ENCODE assay signal across 8 mouse cellular contexts in the genomic region with DNA sequence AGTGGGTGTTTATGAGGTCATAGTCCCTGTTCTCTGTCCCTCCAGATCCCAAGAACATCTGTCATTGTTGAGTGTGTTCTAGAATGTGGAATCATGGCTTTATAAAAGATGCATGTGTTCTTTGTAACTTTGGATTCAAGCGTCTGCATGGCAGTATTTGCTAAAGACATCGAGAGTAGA. TPM values are rescaled to one million over a fixed set of nuclear protein-coding genes. Genes with fewer than 3 reads are reported as not detected.
DNase-seq lines count a peak whose midpoint lies in the region; TF ChIP-seq lines count a peak whose summit lies in the region.

A gene (plus strand): TSS at position 81 of the 180 bp plus-strand sequence.

- no peaks in the 10 kb centered on the region for H3K9me3 ChIP-seq in midbrain, embryonic 10.5 days (replicated peaks)

- TF ChIP-seq POLR2A in heart, adult 2 months (IDR thresholded peaks at IDR 0.05; ENCODE audit: insufficient read depth, low read depth, low read length): no peak

- no peak for TF ChIP-seq EP300 in heart, adult 2 months (IDR thresholded peaks at IDR 0.05; ENCODE audit: insufficient read depth, low read depth, low read length)

- H3K9ac ChIP-seq in heart, adult 2 months (ENCODE audit: low read depth, low read length): peak within 1 kb of the TSS; percentile 91

- H3K27ac ChIP-seq in heart, adult 2 months: peak within 1 kb of the TSS; percentile 92
- peak within 1 kb of the TSS; percentile 84 for H3K27ac ChIP-seq in brown adipose tissue, adult 24 weeks (replicated peaks; ENCODE audit: low read depth, low read length)
- H3K27ac ChIP-seq in midbrain, embryonic 10.5 days (replicated peaks): peak within 1 kb of the TSS; percentile 83

- H3K4me3 ChIP-seq in heart, adult 2 months: peak within 1 kb of the TSS; percentile 83
- H3K4me3 ChIP-seq in brown adipose tissue, adult 24 weeks (ENCODE audit: insufficient read depth, low read depth, low read length): peak within 1 kb of the TSS; percentile 79
- H3K4me3 ChIP-seq in midbrain, embryonic 10.5 days: peak within 1 kb of the TSS; percentile 84

- H3K4me1 ChIP-seq in heart, adult 2 months (ENCODE audit: control insufficient read depth, insufficient read depth, low read length): peaks cover 12% of the 10 kb centered on the region
- no peaks in the 10 kb centered on the region for H3K4me1 ChIP-seq in brown adipose tissue, adult 24 weeks (ENCODE audit: control insufficient read depth, insufficient read depth, insufficient read length, low read length)
- H3K4me1 ChIP-seq in midbrain, embryonic 10.5 days: peaks cover 21% of the 10 kb centered on the region

- TF ChIP-seq CTCF in heart, adult 2 months (IDR thresholded peaks at IDR 0.05): no peak

- 47% methylated on average over 2 of the region's 2 CpGs for WGBS in heart, adult 2 months
- 54% methylated on average over 2 of the region's 2 CpGs for WGBS in midbrain, embryonic 10.5 days

- H3K27me3 ChIP-seq in heart, adult 2 months (ENCODE audit: control insufficient read depth, insufficient read depth, low read length): no peaks in the 10 kb centered on the region
- H3K27me3 ChIP-seq in midbrain, embryonic 10.5 days (ENCODE audit: low read depth, poor library complexity, severe bottlenecking): no peaks in the 10 kb centered on the region

- H3K36me3 ChIP-seq in heart, adult 2 months (ENCODE audit: control insufficient read depth, insufficient read depth, low read length): peaks cover 29% of the 10 kb centered on the region
- peaks cover 10% of the 10 kb centered on the region for H3K36me3 ChIP-seq in midbrain, embryonic 10.5 days

- intact Hi-C loops in heart, adult 2 months (cut with DNase I): no loop called here
- intact Hi-C loops in heart, postnatal 25 days (cut with DNase I): loop anchor here (2.0 kb wide), 1 partner anchor 41 kb away; no protein-coding TSS in a partner anchor

- no peak for DNase-seq in heart, adult 2 months
- DNase-seq in heart, adult 9 months (ENCODE audit: low spot score in 2 of 2): no peak
- no peak for DNase-seq in heart, postnatal 25 days (ENCODE audit: low spot score)
- DNase-seq in midbrain, embryonic 10.5 days (ENCODE audit: low spot score): no peak
- DNase-seq in frontal cortex, postnatal 10 days (ENCODE audit: low spot score in 2 of 2): no peak
- DNase-seq in thymus, postnatal 36 days: no peak
- no peak for DNase-seq in adrenal gland, adult 8-10 months

- H3K79me2 ChIP-seq in heart, adult 2 months (replicated peaks; ENCODE audit: control insufficient read depth, insufficient read depth, low read length): peaks cover 2% of the 10 kb centered on the region

RNA-seq across cellular contexts. Expression of the gene that starts here (rescaled TPM):
- total RNA-seq in heart, adult 2 months (2021): 10 to 100 TPM; 61.4 to 69.9 TPM
- polyA plus RNA-seq in heart, adult 2 months (2012; rRNA removed): 31.0 and 61.4 TPM in 2 replicates
- 0.24 and 0.67 TPM in 2 replicates for polyA plus RNA-seq in brown adipose tissue, adult 24 weeks (2012; ENCODE audit: insufficient read depth, insufficient read length, missing spikeins)
- total RNA-seq in heart, postnatal 25 days (2021): 10 to 100 TPM; 48.5 to 62.0 TPM
- polyA plus RNA-seq in midbrain, embryonic 10.5 days (2016; fragmentation: Nextera tagmentation; extraction: Ambion mirVana): not detected in 2 replicates
- not detected for total RNA-seq in adrenal gland, adult 8-10 months (2022)

Comparison
In these comparisons a context has a peak if more than half of its experiments do, and no peak if none do; other contexts are left out.
1. RNA of the gene that starts here (total RNA-seq): 61.4 to 69.9 TPM in heart, adult 2 months and 48.5 to 62.0 TPM in heart, postnatal 25 days; not detected in adrenal gland, adult 8-10 months; every median in the first group is over 10 times any median in the second.
2. RNA of the gene that starts here (polyA plus RNA-seq): 31.0 to 61.4 TPM in heart, adult 2 months; 0.24 to 0.67 TPM in brown adipose tissue, adult 24 weeks and not detected in midbrain, embryonic 10.5 days; every median in the first group is over 10 times any median in the second.
3. Peak in every context shown above with its lines, with median percentiles within 50 percentile points of each other: H3K27ac ChIP-seq and H3K4me3 ChIP-seq.